Mouse (Mus musculus) brown adipose tissue, adult 24 weeks (tissue): ENCODE results near the gene Pigp. TPM values are rescaled to one million over a fixed set of nuclear protein-coding genes. Genes with fewer than 3 reads are reported as not detected.

Experiments used
- H3K27ac ChIP-seq: fragments of 200-500 bp; replicated peaks from 2 replicates; pipeline ENCODE4 v1.5.1; 2012; ENCODE audit warnings: low read depth, mild to moderate bottlenecking, low read length
- H3K4me1 ChIP-seq: fragments of 200-500 bp; 2 replicates; pipeline ENCODE4 v1.6.1; 2012; ENCODE audit warnings: low read length, mixed read lengths; ENCODE audit not compliant: control insufficient read depth, insufficient read depth, insufficient read length
- H3K4me3 ChIP-seq: fragments of 200-500 bp; 2 replicates; pipeline ENCODE4 v1.5.1; 2012; ENCODE audit warnings: low read depth, mild to moderate bottlenecking, low read length, moderate library complexity; ENCODE audit not compliant: insufficient read depth
- polyA plus RNA-seq: library from polyadenylated mRNA; stranded (reverse); fragments of >200 nt; gene quantifications from 2 replicates; pipeline ENCODE4 v1.2.4, GENCODE M21; 2012; ENCODE audit not compliant: missing spikeins, insufficient read depth, insufficient read length

Pigp gene
- polyA plus RNA-seq, 1 experiment: 109 TPM

DNA sequence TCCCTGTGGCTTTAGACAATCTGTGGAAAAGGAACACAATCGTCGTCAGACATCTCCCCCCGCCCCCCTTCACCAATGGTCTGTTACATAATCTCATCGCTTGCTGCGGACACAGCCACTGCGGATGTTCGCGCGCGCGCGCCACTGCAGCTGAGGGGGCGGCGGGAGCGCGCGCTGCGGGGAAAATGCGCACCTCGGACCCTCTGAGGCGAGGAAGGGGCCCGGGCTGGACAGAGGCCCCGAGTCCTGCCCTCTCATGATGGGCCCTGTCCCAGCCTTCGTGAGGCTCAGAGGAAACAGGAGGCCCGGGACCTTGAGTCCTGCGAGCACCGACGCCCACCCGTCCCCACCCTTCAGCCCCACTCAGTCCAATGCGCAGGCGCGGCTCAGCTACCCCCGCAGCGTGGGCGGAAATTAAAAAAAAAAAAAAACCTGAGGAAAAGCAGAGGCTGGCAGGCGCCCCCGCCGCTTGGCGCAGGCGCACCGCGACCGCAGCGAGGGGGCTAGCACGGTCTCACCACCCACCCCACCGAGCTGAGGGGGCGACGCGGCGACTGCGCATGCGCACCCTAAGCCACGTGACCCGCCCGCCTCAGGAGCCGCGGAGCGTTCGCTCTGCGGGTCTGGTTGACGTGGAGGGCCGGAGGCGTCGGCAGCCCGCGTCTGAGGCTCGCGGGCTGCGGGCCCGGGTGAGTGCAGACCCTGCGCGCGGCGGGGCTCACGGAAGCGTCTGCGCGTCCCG, 1.3 kb downstream of the Pigp start, which contains the start of gene Ttc3:
Gene Ttc3, plus strand, starts transcription at position 446 of the 742 bp plus-strand sequence.
- Histone ChIP-seq H3K4me1 (peaks cover 3% of the 10 kb centered on the region; the same call in 1 of the 2 replicates), H3K27ac (peak within 1 kb of the TSS; percentile 93)

DNA sequence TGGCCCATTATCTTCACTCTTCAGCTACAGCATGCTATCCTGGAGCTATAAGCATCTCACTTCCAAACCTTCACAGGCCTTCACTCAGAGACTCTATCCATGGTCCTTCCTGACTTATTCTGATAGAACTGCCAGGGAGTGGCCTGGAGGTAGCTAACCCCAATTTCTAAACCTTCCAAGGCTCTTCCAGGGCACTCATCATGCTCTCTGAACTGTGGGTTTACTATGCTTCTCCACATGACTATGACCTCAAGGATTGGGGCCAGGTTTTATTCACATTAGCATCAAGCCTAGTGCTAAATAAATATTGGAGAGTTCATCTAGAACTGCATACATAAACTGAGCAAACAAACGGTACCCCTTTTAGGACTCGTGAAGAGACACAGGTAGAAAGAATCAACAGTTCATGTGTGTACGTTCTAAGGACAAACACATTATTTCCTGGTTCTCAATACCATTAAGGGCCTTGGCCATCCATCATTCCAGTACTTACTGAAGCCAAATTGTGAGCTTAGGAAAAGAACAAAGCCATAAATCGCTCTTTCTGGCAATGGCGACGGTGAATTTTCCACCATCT, 2.0 kb downstream of the Pigp start:
- peaks cover 3% of the 10 kb centered on the region; the same call in 1 of the 2 replicates for H3K4me1 ChIP-seq
- H3K27ac ChIP-seq: peak overlapping the region; percentile 93
- H3K4me3 ChIP-seq: peak overlapping the region; percentile 81

More for the DNA sequence above, 1.3 kb downstream of the Pigp start, which contains the start of gene Ttc3:
- H3K4me3 ChIP-seq: peak within 1 kb of the TSS; percentile 81

DNA sequence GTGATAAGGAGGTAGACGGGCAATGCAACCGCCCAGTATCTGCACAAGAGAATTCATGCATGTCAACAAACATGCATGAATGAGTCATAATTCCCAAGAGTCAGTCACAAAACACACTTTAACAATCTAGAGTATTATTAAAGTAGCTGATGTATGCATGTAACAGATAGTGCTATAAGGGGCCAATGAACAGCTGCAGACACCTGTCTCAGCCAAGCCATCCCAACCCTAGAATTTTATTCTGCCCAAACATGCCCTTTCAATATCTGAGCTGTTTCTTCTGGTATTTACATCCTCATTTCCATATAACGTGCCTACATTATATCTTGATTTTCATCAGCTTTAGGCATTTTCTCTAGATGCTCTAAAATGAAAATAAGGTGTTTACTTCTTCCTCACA, 6.2 kb downstream of the Pigp start:
- H3K27ac ChIP-seq: no peak overlapping the region
- H3K4me1 ChIP-seq: peaks cover 3% of the 10 kb centered on the region; the same call in 1 of the 2 replicates
- H3K4me3 ChIP-seq: no peak overlapping the region

DNA sequence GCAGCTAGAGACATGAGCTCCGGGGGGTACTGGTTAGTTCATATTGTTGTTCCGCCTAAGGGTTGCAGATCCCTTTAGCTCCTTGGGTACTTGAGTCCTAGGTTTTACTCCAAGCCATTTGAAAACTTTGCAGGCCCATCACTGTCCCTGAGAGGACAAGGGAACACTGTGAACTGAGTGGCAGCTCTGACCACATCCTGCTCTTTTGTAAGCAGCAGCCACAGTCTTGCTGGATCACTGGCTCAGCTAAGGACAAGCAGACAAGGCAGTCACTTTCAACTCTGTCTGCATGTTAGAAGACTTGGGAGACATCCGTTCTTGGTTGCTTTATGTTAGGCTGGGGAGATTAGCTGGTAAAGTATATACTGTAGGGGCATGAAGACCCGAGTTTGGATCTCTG, 7.8 kb downstream of the Pigp start:
- no peak overlapping the region for H3K27ac ChIP-seq
- no peaks in the 10 kb centered on the region for H3K4me1 ChIP-seq
- H3K4me3 ChIP-seq: no peak overlapping the region

DNA sequence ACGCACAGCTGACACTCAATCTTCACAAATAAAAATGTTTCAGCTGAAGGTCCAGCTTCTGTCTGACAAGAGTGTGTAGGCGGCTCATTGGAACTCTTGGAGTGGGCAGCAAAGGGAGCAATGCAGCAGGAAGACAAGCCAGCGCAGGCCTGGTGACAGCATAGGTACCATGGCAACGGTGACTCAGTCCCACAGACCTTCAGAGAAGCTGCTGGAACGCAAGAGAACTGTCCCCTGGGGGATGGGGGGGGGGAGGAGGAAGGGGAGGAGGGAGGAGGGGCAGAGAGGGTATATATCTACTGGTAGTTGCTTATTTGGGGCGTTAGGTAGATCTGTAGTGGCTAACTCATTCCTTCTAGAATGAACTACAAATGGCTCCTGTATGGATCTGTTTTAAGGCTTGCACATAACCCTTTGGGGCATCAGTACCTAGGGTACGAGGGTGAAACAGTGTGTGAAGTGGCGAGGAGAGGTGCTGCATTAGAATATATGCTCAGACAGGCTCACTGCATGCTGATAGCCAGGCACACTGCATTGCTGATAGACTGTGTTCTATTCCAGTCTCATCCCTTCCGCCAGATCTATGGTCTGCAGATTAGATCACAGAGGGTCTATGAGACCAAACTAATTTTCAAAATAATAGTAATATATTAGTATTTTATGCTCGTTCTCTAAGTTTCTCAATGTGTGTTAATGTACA, 9.3 kb downstream of the Pigp start:
- H3K4me3 ChIP-seq: no peak overlapping the region
- no peaks in the 10 kb centered on the region for H3K4me1 ChIP-seq
- no peak overlapping the region for H3K27ac ChIP-seq

DNA sequence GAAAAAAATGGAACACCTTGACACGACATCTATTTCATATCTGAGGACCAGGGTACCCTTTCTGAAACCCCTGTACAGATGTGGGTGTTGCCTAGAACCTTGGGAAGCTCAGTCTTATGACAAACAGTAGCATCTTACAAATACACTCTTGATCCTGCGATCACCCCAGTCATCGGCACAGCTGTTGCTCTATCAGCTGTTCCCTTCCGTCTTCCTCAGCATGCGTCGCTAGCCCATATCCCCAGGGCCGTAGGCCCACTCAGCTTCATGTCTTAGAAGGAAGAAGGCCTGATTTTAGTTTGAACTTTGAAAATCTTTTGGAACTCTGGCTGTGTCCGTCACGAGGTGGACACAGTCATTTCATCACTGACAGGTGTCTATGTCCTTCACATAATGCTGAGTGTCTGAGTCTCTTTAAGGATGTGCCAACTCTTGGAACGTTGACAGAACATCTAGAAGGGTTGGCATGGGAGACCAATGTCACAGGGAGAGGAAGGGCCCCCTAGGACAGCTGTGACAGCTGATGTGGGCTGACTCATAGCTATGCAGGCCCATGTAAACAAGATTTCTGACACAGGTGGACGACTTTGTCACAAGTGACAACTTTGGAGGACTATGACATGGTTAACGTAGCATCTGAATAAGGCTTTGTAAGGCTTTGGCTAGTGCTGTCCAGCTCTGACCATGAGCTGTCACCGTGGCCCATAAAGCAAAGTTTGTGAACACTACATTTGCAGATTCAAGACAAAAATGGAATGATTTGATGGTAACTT, 10.9 kb downstream of the Pigp start:
- Histone ChIP-seq H3K4me3 (no peak overlapping the region), H3K4me1 (no peaks in the 10 kb centered on the region), H3K27ac (no peak overlapping the region)

DNA sequence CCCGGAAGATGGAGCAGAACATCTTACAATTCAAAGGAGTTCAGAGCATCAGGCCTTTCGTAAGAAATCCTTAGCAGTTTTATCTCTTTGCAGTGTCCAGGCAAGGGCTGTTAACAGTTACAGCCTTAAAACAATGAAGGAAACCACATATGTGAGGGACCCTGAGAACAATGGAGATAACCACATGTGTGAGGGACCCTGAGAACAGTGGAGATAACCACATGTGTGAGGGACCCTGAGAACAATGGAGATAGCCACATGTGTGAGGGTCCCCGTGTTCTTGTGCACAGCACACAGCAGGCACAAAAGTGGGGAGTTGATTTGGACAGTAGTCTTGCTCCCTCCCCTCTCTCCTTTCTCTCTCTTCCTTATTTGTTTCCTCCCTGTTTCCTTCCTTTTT, 13.6 kb downstream of the Pigp start:
- Histone ChIP-seq H3K4me1 (no peaks in the 10 kb centered on the region), H3K4me3 (no peak overlapping the region), H3K27ac (no peak overlapping the region)

DNA sequence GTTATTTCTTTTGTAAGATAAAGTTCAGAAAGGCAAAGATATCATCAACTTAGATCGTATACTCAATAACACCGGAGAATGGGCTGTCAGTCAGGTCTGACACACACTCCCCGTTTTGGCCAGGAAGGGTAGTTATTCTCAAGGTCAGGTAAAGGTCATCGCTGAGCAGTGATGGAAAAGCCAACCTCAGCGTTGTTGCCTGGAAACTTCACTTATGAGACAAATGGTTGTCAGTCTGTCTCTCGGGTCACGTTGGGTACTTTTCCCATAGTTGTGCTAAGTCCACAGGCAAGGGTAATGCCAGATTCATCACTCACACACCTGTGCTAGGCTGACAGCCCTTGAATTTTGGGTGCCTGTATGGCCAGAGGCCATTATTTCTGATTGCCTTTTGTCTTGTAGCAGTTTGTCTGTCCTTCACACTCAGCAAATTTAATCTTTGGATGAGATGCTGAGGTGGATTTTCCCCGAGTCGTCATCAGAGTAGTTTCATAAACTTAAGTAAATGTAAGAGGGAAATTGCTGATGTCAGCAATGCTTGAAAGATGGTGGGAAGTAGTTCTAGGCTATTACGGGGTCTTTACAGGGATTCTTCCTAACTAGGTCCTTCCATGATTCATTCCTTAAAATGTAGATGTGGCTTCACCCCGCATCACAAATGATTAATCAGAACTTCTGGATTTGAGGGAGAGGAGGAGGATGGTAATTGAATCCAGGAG, 14.7 kb downstream of the Pigp start:
- Histone ChIP-seq H3K4me1 (no peaks in the 10 kb centered on the region), H3K4me3 (no peak overlapping the region), H3K27ac (no peak overlapping the region)

DNA sequence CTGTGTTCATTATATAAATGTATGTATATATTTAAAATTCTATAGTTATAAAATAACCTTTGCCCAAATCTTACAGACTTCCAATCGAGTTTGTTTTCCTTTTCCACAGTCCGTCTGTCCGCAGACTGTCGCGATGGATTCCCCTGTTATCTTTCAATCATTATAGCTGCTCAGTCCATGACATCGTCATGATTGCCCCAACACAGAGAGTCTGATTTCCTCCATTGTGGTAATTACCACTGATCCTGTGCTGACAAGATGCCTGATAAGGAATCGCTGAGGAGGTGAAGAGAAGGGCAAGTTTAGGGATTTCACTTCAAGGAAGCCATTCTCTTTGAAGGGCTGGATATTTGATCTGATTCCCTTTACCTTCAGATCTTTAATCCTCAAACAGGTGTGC, 15.6 kb downstream of the Pigp start:
- Histone ChIP-seq H3K4me1 (no peaks in the 10 kb centered on the region), H3K27ac (no peak overlapping the region), H3K4me3 (no peak overlapping the region)

DNA sequence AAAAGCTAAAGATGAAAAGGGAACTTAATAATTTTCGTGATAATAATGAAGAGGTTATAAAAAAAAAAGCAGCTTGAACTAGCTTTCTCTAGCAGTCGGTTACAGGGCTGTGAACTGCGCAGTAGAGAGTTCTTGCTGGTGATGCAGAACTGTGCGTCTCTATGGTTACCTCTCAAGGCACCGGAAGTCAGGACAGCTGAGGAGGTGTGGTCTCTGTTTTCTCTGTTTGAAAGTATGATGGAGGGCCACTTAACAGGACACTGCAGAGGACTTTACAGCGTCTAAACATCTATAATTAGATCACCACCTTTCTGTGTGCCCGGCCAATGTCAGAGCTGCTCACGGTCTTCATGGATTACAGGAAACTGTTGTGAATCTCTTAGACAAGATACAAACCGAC, 17.2 kb downstream of the Pigp start:
- H3K27ac ChIP-seq: no peak overlapping the region
- no peak overlapping the region for H3K4me3 ChIP-seq
- H3K4me1 ChIP-seq: no peaks in the 10 kb centered on the region

DNA sequence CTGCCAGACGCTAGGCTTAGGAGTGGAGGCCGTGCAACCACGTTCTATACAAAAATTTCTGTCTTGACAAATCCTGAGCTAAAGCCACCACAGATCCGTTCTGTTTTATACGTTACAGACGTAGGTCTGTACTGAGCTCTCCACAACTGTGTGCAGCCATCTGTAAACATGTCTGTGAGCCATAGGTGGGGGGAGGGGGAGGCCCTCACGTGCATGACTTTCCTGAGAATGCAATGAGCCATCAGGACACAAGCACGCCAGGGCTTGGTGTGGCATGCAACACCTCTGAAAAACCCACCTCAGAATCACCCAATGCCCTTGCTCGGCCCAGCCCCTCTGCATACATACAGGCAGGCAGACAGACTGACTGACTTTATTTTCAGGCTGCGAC, 21.4 kb downstream of the Pigp start:
- Histone ChIP-seq H3K27ac (no peak overlapping the region), H3K4me3 (no peak overlapping the region), H3K4me1 (no peaks in the 10 kb centered on the region)

DNA sequence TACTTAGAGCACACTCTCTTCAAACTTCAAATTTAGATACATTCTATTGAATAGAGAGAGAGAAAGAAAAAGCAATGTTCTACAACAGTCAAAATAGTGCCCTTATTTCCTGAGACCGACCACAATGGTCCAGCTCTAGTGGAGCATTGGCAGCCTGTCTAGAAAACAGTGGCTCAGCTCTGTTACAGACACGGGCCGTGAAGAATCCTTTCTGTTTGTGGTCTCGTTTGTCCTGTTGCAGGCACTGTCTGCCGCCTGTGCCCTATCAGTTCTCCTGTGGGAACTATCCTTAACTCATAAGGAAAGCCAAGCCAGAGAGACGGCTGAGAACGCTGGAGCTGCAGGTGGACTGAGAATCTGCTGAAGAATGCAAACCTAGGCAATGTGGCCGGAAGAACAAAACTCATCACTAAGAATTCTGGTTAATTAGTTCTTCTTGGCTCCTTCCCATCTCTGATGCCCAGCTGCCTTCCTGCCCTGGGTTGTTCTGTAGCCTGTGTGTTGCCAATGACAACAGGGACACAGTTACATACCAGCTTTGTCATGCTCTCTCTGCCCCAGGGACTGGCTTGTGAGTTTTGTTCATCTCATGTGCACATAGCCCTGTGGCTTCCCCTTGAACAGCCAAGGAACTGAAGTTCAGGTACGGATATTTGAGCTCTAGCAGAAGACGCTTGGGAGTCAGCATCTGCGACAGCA, 21.9 kb downstream of the Pigp start:
- H3K27ac ChIP-seq: no peak overlapping the region
- H3K4me1 ChIP-seq: no peaks in the 10 kb centered on the region
- H3K4me3 ChIP-seq: no peak overlapping the region

DNA sequence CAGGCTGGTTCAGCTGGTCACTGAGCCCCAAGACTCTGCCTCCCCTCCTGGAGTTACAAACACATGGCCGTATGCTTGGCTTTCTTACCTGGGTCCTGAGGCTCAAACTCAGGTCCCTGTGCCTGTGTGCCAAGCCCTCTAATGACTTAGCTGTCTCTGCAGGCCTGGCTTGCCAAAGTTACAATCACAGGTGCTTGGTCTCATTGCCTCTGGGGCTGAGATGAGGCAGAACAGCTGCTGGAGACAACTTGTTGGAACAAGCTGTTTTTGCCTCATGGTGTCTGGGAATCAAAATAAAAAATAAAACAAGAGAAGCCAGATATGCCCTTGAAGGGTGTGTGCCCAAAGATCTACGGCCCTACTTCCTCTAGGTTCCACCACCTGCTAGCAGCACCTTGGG, 22.9 kb downstream of the Pigp start:
- Histone ChIP-seq H3K4me3 (no peak overlapping the region), H3K4me1 (no peaks in the 10 kb centered on the region), H3K27ac (no peak overlapping the region)

DNA sequence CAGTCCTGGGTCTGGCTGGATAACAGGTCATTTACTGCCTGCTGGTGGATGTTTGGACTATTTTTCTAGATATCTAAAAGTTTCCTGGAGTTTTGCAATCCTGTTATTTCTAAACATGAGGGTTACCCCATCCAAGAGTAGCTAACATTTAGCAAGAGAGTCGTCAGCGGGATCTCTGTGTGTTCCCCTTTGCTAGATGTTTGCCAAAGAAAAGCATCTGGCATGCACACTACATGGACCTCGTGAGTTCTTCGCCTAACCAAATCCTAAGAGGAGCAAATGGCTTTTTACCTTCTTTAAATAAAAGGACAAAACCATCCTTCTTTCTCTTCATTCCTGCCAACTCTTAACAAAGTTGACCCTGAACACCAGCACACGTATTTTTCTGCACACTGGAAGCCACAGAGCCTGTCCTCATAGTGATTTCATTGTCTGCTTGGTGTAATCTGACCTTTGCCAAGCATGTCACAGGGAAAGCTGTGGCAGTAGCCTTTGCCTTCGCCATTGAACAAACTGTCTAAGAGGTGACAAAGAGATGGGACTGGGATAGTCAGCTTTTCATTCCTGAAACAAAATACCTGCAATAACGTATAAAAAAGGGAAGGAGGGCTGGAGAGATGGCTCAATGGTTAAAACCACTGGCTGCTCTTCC, 24.4 kb downstream of the Pigp start:
- H3K4me1 ChIP-seq: no peaks in the 10 kb centered on the region
- no peak overlapping the region for H3K27ac ChIP-seq
- H3K4me3 ChIP-seq: no peak overlapping the region
